Mouse (Mus musculus): ENCODE measurements around the gene Bcl11b. TPM values are rescaled to one million over a fixed set of nuclear protein-coding genes. Genes with fewer than 3 reads are reported as not detected.

Gene Bcl11b
- polyA plus RNA-seq, 1 experiment, result 0.11 TPM

DNA sequence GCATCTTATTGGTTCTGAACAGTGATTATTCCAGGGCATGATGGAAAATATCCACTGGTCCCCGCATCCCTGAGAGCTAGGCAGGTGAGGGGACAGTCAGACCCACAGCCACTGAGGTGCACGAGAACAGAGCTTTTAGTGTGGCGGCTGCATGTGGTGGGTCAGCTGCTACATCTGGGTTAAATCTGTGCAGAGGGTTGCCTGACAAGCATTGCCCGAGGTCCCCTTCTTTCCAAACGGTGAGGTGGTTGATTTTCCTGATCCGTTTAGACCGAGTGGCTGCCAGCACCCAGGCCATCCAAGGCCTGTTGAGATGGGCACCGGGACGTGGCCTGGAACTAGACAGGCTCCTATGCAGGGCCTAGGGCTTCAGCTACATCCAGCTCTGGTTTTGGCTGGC, 121.7 kb downstream of the Bcl11b start:
- H3K4me3 ChIP-seq (ENCODE audit: control insufficient read depth, low read depth, low read length), result no peak overlapping the region
- no peaks in the 10 kb centered on the region for H3K4me1 ChIP-seq (ENCODE audit: control insufficient read depth, insufficient read depth, low read length)
- H3K36me3 ChIP-seq (ENCODE audit: control insufficient read depth, insufficient read depth, low read length), result no peaks in the 10 kb centered on the region
- no peaks in the 10 kb centered on the region for H3K27me3 ChIP-seq (ENCODE audit: control insufficient read depth, insufficient read depth, low read length)
- H3K27ac ChIP-seq (ENCODE audit: control insufficient read depth, insufficient read depth, low read depth, low read length), result no peak overlapping the region
- TF ChIP-seq CTCF (IDR thresholded peaks at IDR 0.05; ENCODE audit: control insufficient read depth, insufficient read depth, insufficient replicate concordance, low read depth, low read length) (no peak), POLR2A (IDR thresholded peaks at IDR 0.05; ENCODE audit: control insufficient read depth, low read depth, low read length) (no peak)

DNA sequence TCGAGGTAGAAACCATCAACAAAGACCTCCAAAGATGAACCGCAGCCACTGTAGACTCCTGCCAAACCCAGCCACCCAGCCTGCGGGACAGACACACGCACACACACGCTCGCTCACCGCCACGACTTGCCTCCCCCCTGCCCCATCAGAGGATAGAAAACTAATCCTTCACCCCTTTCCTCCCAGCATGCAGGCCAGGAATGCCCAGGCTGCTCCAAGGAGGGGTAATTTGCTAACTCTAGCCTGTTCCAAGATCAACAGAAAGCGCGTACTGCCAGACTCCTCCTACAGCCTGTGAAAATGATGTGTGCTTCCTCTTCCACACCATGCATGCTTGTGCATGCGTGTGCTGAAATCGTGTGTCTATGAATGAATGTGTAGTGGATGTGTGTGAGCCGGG, 122.7 kb downstream of the Bcl11b start:
- Histone ChIP-seq H3K4me1 (ENCODE audit: control insufficient read depth, insufficient read depth, low read length) (no peaks in the 10 kb centered on the region), H3K4me3 (ENCODE audit: control insufficient read depth, low read depth, low read length) (no peak overlapping the region), H3K36me3 (ENCODE audit: control insufficient read depth, insufficient read depth, low read length) (no peaks in the 10 kb centered on the region), H3K27me3 (ENCODE audit: control insufficient read depth, insufficient read depth, low read length) (no peaks in the 10 kb centered on the region), H3K27ac (ENCODE audit: control insufficient read depth, insufficient read depth, low read depth, low read length) (no peak overlapping the region)
- TF ChIP-seq POLR2A (IDR thresholded peaks at IDR 0.05; ENCODE audit: control insufficient read depth, low read depth, low read length), result no peak
- no peak for TF ChIP-seq CTCF (IDR thresholded peaks at IDR 0.05; ENCODE audit: control insufficient read depth, insufficient read depth, insufficient replicate concordance, low read depth, low read length)

DNA sequence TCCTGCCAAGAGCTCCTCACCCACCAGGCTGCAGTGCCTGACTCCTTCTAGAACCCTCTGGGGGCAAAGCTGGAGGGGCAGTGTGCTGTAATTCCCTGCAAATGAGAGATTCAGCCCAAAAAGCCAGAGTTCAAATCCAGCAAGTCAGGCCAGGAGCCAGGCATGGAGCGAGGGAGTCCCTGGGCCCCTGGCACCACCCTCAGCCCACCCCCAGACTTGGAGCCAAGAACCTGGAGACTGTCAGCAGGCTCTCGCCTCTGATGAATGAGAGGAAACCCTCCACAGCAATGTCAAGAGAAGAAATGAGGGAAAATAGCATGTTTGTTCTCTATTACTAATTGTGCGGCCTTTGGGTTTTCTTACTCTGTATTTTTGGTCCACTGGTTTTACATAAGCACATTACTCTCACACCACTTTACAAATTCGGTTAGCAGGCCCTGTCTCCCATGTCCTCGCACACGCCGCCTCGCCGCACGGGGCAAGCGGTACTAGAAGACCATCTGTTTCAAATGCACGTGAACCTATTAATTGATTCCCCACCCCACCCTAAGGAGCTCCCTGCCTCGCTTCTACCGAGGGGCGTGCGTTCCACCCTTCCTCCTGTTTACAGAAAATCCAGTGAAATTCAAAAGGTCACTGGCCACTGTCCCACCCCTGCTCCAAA, 124.2 kb downstream of the Bcl11b start:
- no peaks in the 10 kb centered on the region for H3K4me1 ChIP-seq (ENCODE audit: control insufficient read depth, insufficient read depth, low read length)
- H3K36me3 ChIP-seq (ENCODE audit: control insufficient read depth, insufficient read depth, low read length), result no peaks in the 10 kb centered on the region
- H3K27me3 ChIP-seq (ENCODE audit: control insufficient read depth, insufficient read depth, low read length), result no peaks in the 10 kb centered on the region
- no peak overlapping the region for H3K27ac ChIP-seq (ENCODE audit: control insufficient read depth, insufficient read depth, low read depth, low read length)
- no peak overlapping the region for H3K4me3 ChIP-seq (ENCODE audit: control insufficient read depth, low read depth, low read length)
- no peak for TF ChIP-seq CTCF (IDR thresholded peaks at IDR 0.05; ENCODE audit: control insufficient read depth, insufficient read depth, insufficient replicate concordance, low read depth, low read length)
- no peak for TF ChIP-seq POLR2A (IDR thresholded peaks at IDR 0.05; ENCODE audit: control insufficient read depth, low read depth, low read length)

DNA sequence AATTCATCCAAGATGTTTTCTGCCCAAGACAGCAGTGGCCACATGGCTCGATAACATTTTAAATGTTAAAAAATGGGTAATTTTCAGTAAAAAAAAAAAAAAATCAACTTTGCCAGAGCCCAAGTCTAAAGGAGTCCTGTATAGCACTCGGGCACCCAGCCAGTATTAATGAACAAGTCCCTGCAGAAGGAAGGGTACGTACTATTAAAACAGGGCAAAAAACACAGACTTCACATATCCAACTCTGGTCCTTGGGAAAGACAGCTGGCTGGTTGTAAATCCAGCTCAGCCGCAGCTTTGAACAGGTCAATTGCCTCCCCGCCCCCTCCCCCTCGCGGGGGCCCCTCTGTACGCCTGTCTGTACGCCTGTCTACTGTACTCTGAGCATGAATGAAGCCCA, 127.2 kb downstream of the Bcl11b start:
- Histone ChIP-seq H3K27ac (ENCODE audit: control insufficient read depth, insufficient read depth, low read depth, low read length) (no peak overlapping the region), H3K4me1 (ENCODE audit: control insufficient read depth, insufficient read depth, low read length) (peaks cover 2% of the 10 kb centered on the region; the same call in 1 of the 2 replicates), H3K36me3 (ENCODE audit: control insufficient read depth, insufficient read depth, low read length) (no peaks in the 10 kb centered on the region), H3K27me3 (ENCODE audit: control insufficient read depth, insufficient read depth, low read length) (no peaks in the 10 kb centered on the region), H3K4me3 (ENCODE audit: control insufficient read depth, low read depth, low read length) (no peak overlapping the region)
- TF ChIP-seq POLR2A (IDR thresholded peaks at IDR 0.05; ENCODE audit: control insufficient read depth, low read depth, low read length), result no peak
- no peak for TF ChIP-seq CTCF (IDR thresholded peaks at IDR 0.05; ENCODE audit: control insufficient read depth, insufficient read depth, insufficient replicate concordance, low read depth, low read length)

DNA sequence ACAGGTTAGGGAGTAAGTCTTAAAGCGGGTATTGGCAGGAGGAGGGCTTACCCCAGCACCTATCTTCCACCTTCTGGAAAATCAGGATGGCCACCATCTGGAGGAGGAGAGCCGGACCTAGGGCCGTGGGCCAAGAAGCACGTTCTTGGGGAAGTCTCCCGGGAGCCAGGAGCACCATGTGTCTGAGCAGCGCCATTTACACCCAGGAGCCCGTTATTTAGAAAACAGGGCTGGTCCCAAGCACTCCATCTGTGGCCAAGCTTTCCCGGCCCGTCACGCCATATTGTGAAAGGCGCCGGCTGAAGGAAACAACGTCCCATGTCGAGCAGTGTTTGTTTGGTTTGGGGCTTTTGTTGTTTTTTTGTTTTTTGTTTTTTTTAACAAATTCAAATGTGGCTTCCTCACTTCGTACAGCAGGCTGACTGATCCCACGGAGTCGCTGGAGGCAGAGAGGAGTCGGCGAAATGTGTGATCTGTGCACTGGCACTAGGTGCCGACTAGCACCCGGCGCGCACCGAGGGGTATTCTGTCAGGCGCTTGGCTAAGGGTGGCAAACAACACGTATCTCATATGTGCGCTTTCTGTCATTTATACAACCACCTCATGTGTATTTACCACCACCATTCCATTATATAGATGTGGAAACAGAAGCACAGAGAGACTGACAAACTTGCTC, 128.8 kb downstream of the Bcl11b start:
- H3K27ac ChIP-seq (ENCODE audit: control insufficient read depth, insufficient read depth, low read depth, low read length), result no peak overlapping the region
- peaks cover 3% of the 10 kb centered on the region for H3K4me1 ChIP-seq (ENCODE audit: control insufficient read depth, insufficient read depth, low read length)
- no peak overlapping the region for H3K4me3 ChIP-seq (ENCODE audit: control insufficient read depth, low read depth, low read length)
- TF ChIP-seq POLR2A (IDR thresholded peaks at IDR 0.05; ENCODE audit: control insufficient read depth, low read depth, low read length) (no peak), CTCF (IDR thresholded peaks at IDR 0.05; ENCODE audit: control insufficient read depth, insufficient read depth, insufficient replicate concordance, low read depth, low read length) (no peak)
- no peaks in the 10 kb centered on the region for H3K36me3 ChIP-seq (ENCODE audit: control insufficient read depth, insufficient read depth, low read length)
- no peaks in the 10 kb centered on the region for H3K27me3 ChIP-seq (ENCODE audit: control insufficient read depth, insufficient read depth, low read length)

DNA sequence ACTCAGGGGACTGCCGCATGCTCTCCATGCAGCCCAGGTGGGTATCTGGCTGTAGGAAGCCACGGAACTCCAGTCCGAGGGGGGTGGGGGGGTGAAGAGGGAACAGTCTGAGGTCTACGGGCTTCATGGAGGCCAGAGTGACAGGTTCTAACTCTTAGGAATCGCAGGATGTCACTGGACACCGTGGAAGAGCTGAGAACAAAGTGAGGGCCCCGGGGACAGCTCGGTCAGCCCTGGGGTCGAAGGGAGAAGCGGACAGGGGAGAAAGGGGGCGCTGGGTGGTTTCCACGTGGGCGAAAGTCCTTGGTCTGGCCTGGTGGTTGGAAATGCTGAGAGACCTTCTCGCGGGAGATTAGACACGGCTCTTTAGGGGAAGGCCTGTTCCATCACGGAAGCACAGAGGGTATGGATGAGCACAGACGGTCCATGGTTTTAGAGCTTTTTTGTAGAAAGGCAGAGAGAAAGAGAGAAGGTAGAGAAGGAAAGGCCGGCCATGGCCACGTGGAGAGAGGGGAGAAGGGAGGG, 133.8 kb downstream of the Bcl11b start:
- Histone ChIP-seq H3K4me3 (ENCODE audit: control insufficient read depth, low read depth, low read length) (no peak overlapping the region), H3K36me3 (ENCODE audit: control insufficient read depth, insufficient read depth, low read length) (no peaks in the 10 kb centered on the region), H3K27ac (ENCODE audit: control insufficient read depth, insufficient read depth, low read depth, low read length) (no peak overlapping the region), H3K4me1 (ENCODE audit: control insufficient read depth, insufficient read depth, low read length) (peaks cover 7% of the 10 kb centered on the region), H3K27me3 (ENCODE audit: control insufficient read depth, insufficient read depth, low read length) (no peaks in the 10 kb centered on the region)
- TF ChIP-seq CTCF (IDR thresholded peaks at IDR 0.05; ENCODE audit: control insufficient read depth, insufficient read depth, insufficient replicate concordance, low read depth, low read length) (no peak), POLR2A (IDR thresholded peaks at IDR 0.05; ENCODE audit: control insufficient read depth, low read depth, low read length) (no peak)

DNA sequence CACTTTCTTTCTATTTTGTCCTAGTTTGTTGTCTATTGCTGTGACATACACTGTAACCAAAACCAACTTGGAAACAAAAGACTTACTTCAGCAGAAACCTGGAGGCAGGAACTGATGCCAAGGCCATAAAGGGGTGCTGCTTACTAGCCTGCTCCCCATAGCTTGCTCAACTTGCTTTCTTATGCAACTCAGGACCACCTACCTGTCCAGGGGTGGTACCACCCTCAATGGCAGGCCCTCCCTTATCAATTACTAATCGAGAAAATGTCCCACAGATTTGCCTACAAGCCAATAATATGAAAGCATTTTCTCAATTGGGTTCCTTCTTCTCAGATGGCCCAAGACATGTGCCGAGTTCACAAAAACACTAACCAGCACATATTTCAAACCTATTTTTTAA, 135.1 kb downstream of the Bcl11b start:
- Histone ChIP-seq H3K4me3 (ENCODE audit: control insufficient read depth, low read depth, low read length) (no peak overlapping the region), H3K36me3 (ENCODE audit: control insufficient read depth, insufficient read depth, low read length) (no peaks in the 10 kb centered on the region), H3K4me1 (ENCODE audit: control insufficient read depth, insufficient read depth, low read length) (peaks cover 5% of the 10 kb centered on the region), H3K27ac (ENCODE audit: control insufficient read depth, insufficient read depth, low read depth, low read length) (no peak overlapping the region), H3K27me3 (ENCODE audit: control insufficient read depth, insufficient read depth, low read length) (no peaks in the 10 kb centered on the region)
- TF ChIP-seq POLR2A (IDR thresholded peaks at IDR 0.05; ENCODE audit: control insufficient read depth, low read depth, low read length) (no peak), CTCF (IDR thresholded peaks at IDR 0.05; ENCODE audit: control insufficient read depth, insufficient read depth, insufficient replicate concordance, low read depth, low read length) (no peak)

Other genes starting within 250 kb of the Bcl11b start
- gene Setd3, start 175.7 kb upstream of the Bcl11b start, polyA plus RNA-seq (2012; rRNA removed), result 33.8 and 37.9 TPM in 2 replicates
- gene Ccnk, start 176.0 kb upstream of the Bcl11b start, polyA plus RNA-seq (2012; rRNA removed), result 225 and 271 TPM in 2 replicates

Measured in testis, adult 2 months (tissue).